Mouse (Mus musculus) frontal cortex, postnatal 14 days (tissue): Measurements from ENCODE around the gene Agap1.

Experiments used
- DNase-seq, 2 experiments: peaks; one replicate each; pipeline ENCODE4 v3.0.0; 2022; ENCODE audit warnings: low spot score in 2 of 2

Agap1 gene

DNA sequence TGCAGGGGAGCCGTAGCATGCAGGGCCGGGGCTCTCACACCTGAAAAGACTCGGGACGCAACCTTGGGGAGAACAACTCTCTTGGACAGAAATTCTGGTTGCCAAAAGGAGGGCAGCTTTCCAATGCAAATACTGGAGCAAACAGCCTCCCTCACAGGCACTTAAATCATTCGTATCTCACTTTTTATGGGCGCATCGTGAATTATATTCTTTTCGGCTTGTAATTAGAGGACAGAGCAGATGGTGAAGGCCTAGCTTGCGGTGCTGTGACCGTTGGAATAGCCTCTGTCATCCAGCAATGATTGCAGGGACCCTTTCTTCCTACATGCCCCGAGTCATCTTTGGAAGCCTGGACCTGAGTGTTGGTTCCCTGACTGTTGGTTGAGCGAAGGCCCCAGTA, 300.8 kb downstream of the Agap1 start:
- no peak for DNase-seq

DNA sequence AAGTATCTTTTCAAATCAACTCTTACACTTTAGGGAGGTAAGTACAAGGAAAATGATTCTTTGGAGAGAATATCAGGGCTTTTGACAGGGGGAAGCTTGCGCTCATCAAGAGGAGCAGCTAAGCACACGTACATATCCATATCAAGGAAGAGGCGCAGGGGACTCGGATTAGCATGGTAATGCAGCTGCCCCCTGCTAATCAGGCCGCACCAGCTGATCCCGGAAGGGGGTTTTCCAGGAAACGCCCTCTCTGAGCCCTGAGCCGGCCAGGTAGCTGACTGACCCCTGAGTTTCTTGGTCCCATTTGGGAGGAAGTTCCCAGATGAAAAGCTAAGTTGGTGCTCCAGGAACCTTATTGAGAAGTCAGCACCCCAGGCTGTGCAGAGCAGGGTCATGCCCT, 301.8 kb downstream of the Agap1 start:
- no peak for DNase-seq

DNA sequence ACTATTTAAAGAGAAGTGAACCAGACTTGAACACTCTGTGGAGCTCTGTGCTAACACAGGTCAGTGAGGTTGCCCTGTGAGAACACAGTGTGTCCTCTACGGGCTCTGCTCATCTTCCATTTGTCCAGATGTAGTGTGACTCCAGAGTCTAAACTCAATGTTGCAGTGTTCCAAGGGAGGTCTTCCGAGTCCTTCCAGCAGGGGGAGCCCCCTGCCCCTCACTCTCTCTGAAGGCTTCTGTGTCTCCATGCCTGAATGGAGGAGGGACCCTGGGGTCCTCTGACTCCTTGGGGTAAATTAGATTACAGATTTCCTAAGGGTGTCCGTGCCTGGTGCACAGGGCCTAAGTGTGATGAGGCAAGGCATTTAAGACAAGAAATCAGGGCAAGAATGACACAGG, 302.9 kb downstream of the Agap1 start:
- DNase-seq: no peak

DNA sequence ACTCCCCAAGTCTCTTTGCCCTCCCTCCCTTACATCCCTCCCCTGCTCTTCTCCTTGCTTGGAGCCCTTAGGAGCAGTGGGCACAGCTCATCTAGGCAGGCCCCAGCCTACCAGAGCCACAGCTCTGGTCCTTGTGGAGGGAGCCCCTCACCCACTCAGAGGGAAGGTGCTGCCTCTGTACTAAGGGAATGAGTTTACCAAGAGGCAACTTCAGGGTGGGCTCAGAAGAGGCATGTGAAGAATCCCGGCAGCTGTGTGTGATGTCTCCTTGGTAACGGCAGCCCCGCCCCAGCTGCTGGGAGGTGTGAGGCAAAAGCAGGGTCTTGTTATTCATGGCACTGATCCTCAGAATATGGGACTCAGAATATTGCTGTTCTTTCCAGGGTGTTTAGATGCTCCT, 309.3 kb downstream of the Agap1 start:
- DNase-seq: no peak

DNA sequence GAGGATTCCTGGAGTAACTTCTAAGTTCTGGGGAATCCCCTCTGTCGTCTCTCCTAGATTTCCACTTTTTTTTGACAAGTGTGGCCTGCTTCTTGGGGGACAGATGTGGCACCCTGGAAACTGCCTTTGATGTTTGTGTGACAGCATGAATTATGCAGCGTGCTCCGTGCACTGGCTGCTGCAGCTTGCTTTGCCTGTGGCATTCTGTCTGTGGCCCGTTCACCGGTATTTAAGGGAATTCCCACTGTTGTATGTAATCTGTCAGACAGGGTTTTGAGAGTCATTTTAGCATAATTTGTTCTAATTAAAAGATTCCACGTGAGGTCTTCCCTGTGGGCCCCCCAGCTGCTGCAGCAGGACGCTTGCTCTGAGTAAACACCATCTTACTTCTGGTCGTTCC, 312.3 kb downstream of the Agap1 start:
- no peak for DNase-seq

DNA sequence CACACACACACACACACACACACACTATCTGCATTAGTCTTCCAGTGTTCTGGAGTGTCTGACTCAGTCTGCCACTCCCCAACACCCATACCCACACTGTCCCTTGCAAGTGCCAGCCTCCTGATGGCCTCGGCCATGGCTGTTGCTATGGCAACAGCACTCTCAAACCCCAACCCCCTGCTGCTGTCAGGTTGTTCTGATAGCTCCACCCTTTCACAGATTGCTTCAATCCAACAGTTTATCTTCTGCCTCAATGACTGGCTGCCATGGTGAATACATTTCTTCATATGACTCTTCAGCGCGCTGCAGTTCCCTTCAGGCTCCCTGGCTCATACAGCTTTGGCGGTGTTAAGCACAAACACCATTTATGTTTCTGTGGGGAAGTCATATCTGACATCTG, 315.0 kb downstream of the Agap1 start:
- DNase-seq: no peak

DNA sequence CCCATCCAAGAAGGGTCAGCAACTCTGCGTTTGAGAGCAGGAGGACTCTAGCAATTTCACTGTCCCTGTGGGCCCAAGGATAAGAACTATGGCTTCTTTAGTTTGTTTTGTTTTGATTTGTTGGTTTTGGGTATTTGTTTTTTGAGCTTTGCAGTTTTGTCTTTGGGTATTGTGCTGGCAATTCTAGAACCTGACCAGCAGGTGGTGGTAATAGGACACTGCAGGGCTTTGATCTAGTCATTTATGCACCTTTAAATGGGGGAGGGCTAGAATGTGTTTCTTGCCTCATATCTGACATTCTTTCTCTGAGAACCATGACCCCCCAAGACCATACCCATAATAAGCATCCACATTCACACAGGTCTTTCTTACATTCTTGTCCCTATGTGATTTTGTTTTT, 315.7 kb downstream of the Agap1 start:
- DNase-seq: no peak

DNA sequence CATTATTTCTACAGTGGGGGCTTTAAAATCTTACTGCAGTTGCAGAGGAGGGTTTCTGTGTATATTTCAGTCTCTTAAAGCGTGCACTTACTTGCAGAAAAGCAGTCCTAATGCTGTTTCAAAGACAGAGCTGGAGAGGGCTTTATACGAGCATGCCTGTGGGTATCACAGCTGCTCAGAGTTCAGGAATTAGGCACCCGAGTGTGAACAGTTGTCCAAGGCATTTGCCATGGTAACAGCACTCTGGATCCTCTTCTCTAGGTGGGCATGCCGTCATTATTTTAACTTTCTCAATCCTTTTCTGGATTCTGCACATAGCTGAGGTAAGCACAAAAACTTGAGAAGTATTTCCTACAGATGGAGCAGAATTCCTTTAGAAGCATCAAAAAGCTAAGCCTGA, 321.1 kb downstream of the Agap1 start:
- DNase-seq: no peak

DNA sequence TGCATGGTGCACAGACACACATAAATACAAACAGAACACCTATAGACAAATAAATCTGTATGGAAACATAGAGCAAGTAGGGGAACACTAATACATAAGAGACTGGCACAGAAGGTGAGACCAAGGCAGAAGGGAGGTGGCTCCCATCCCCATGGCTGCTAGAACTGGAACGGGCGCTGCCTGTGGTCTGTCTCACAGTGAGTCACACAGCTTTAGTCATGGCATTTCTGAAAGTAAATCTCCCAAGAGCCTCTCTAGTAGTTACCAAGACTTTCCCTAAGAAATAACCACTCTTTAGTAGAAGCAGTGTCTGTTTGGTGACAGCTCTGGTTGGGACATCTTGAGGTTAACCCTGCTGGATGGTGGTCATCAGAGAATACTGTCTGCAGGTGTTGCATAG, 326.1 kb downstream of the Agap1 start:
- no peak for DNase-seq

DNA sequence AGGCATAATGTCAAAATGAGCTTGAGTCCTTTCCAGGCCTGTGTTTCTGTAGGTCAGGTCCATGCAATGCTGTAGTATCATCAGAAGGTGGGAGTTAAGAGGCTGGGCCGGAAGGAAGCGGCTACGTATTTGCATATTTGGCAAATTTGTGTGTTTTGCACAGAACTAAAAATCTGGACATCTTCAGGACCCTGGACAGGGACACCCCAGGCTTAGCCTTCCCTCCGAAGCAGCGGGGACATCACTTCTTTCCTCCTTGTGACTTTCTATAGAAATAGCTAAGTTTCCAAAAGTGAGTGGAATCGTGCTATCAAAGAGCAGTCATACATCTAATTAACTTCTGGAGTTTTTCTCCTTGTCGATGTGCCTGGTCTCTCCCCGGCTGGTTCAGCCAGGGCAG, 327.3 kb downstream of the Agap1 start:
- no peak for DNase-seq

DNA sequence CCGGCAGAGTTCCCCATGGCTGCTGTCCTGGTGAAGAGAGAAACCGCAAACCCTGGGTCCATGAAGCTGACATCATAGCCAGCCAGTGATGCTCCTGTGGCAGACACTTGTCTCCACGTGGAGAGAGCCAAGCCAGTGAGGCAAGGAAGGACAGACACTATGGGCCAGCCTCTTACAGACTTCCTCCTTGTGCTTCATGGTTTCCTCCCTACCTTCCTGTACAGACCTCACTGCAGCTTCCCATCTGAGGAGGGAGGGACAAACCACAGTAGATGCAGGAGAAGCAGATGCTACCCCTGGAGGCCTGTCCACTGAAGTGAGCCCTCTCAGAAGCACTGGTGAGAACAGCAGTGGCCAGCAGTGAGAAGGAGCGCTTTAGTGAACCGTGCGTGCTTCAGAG, 332.2 kb downstream of the Agap1 start:
- no peak for DNase-seq

DNA sequence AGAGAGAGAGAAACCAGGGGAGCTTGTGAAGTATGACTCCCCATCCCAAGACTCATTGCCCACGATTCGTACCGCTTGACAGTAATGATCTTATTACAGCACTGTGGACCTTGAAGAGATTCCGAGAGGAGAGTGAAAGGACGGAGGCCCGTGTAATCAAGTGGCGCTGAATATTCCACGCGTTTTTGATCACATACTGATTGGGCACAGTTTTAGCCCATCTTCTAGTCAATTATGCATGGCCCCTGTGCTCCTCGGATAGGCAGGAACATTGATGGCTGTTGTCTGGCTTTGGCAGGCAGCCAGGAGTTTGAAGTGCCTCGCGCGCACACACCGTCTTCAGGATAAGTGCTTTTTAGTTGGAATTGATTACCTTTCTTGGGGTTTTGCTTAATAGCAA, 344.1 kb downstream of the Agap1 start:
- no peak for DNase-seq

DNA sequence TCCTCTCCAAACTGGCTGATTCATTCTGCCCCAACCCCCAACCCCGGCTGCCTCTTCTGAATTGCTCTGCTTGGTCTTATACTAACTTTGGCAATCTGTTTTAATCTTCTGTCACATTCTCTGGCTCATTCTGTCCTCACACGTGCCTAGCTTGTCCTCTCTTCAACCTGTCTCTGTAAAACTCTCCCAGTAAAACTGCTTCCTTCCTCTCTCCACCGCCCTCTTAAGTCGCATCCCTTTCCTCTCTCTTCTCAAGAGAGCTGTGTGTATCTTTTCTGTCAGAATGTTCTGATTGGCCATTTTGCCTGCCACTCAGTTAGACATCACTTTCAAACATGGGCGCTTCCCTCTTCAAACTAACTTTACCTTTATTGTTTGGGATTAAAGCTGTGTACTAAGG, 346.9 kb downstream of the Agap1 start:
- no peak for DNase-seq

DNA sequence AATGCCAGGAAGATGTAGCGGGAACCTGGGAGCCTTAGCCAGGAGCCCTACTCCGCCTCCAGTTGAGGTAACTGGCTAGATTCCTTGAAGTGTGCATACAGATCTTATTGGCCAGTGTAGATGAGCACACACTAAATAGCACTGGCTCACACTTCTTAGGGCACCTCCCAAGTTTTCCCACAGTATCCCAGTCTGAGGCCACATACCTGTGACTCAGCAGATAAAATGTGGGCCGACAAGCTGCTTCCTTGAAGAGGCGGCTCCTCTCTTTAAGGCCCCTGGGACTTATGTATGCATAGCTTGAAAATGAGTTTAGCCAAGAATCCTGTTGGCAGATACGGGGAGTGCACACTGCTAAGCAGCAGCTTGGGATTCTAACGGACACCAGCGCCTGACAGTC, 350.4 kb downstream of the Agap1 start:
- no peak for DNase-seq

DNA sequence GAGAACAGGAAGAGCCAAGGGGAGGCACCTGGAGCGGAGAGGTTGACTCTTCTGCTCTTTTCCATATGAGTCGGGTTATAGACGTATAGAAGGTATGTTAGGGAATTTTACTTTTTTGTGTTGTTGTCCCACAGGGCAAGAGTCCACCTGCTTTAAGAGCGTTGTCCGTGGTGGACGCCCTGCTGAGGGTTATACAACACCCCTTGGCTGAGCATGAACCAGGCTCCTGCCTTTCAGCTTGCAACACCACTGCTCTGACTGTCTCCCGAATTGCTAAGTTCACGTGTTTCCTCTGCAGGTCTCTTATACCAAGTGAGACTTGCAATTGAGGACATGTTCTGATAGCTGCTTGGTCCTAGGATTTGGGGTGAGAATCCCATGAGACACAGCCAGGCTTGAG, 358.2 kb downstream of the Agap1 start:
- no peak for DNase-seq

DNA sequence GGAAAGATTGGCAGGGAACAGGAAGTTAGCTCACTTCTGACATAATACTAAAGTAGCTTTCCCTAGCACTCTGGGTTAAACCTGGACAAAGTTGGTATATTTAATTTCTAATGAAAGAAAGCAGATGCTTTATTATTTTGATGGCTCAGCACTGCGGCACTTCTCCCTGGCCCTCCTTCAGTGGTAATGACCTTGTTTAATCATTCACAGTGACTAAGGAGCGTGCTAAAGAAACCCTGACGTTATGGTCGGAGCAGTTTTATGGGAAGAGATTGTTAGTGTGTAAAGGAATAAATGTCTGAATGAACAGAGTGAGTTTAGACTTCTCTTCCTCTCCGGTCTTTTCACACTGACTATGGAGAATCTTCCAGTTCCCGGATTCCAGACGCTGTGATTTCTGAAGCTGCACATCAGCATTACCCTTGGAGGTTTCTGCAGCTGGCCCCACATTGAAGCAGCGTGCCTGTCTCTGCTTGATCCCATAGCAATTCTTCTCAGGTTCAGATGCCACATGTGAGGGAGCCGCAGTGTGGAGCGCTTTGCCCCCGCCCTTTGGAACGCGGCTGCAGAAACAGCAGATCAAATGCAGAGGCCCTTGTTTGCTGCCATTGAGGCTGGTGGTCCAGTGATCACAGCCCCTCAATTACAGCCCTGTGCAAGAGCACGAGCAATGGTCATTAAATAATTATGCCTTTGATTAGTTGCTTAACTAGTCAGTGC, 362.0 kb downstream of the Agap1 start:
- DNase-seq: no peak

DNA sequence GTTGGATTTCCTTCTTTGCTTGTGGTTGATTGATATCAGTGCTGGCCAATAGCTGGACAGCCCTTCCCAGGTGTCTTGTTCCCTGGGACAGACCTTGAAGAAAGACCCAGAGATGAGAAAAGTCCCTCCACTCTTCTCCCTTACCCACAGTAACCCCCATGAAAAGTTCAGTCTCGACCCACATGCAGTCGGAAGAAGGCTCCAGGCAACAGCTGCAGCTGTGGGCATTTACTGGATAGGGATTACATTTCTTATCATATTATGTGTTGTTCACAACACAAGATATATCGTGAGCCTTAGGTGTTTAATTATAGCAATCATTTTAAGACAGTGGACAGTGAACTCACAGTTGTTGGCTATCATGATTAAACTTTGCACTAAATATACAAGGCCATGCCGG, 367.2 kb downstream of the Agap1 start:
- no peak for DNase-seq

DNA sequence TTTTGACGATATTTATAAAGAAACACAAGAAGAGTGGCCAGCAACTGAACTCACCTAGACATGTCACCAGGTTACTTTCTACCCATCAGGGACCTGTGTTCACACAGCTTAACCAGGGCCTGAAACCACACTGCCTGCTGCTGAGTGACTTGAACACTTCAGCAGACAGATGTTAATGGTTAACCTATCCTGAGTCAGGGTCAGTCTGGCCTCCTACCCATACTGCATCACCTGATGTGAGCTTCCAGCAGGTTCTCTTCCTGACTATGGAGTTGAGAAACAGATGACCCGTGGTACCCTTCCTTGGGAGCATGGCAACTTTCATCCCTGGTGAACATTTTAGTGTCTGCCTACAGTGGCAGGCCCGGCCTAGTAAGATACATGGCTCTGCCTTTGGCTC, 367.8 kb downstream of the Agap1 start:
- no peak for DNase-seq

DNA sequence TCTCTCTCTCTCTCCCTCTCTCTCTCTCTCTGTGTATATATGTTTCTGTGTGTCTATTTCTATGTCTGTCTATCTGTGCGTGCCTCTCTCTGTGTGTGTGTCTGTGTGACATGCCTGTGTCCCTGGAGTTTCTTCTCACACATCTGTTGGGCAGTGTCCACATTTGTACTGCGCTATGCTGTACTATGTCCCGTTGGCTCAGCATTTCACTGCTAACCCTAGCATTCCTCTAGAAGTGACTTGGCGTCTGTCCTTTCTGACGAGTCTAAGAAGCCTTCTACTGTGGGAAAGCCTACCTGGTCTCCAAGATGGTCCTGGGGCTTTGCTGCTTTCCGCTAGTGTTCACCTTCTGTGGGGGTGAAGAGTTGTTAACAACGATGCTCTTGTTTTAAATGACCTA, 368.4 kb downstream of the Agap1 start:
- no peak for DNase-seq

DNA sequence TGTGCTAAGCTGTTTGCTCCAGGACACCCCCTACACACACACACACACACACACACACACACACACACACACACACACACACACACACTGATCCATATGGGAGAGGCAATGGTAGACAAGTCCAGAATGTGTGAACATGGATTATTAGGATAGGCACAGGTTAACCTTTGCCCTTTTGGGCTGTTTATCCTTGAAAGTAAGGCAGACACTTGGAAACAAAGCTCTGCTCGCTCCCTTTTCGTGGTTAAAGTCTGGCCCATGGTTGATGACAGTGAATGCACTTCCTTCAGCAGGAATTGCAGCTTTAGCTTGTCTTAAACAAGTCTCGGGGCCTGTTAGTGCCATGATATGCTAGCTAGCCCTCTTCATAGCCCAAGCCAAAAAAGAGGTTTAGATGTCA, 372.4 kb downstream of the Agap1 start:
- no peak for DNase-seq

DNA sequence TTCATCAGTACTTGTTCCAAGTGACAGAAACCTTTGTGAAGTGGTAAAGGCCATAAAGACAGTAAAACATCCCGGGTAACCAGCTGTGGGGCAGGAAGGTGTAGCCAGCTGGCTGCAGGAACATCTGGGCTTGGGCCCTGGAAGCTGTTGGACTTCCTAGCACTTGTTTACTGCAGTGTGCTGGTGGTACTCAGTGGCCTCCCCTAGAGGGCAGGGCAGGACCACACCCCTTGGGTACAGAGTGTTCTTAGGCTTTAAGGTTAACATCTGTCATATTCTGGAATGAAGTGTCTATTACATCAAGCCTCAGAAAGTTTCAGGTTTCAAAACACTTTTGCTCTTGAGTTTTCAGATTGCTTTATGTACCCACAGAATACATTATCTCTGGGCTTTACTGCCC, 376.5 kb downstream of the Agap1 start:
- DNase-seq: no peak

DNA sequence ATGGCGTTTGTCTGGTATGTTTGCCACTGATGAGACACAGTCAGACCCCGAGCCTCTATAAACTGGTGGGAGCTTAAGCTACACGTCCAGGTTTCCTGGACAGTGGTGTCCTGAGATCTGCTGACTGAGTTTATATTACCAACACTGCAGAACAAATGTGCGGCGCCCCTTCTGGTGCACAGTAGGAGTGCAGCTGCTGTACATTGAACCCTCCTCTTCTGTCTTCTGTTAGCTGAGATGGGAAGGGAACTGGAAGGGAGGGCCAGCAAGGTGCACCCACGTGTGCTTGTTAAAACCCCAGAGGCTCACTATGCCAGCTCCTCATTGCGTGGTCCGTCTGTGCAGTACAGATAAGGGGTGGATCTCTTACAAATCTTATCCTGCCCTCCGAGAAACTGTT, 389.5 kb downstream of the Agap1 start:
- no peak for DNase-seq

DNA sequence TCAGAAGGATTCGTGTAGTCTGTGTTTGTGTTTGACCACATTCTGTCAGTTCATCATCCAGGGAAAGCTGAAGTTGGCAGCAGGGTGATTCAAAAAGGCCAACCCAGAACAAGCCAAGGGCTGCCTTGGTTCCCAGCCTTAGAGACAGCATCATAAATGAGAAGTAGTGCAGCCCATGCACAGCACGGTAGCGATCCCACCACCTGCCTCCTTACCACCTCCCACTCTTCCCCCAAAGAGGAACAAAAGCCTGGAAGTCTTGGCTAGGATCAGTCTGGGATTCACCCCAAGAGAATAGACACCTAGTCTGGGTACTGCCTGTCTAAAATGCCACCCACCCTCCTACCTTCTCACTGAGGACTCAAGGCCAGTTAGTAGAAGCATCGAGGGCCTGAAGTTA, 390.9 kb downstream of the Agap1 start:
- no peak for DNase-seq

DNA sequence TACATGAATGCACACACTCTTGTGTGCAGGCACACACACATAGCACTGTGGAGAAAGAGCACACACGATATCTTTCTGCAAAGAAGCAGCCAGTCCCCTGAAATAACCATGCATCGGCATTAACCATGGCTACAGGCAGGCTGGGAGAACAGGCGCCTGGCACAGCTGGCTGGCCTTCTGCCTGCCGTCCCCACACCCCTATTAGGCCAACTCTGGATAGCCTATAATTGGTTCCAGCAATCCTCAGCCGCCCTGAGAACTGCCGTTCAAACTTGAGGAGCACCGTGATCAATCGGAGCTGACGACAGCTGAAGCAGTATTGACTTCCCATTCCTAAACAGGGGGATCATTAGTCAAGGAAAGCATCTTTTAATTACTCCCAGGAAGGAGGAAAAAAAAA, 391.5 kb downstream of the Agap1 start:
- DNase-seq: no peak
